Mouse (Mus musculus): Measurements from ENCODE around the gene Cmtm6.
"Not testable (repeated sequence)": the region's sequence is repeated elsewhere in the genome, so short reads cannot be mapped to it uniquely, and the experiment has no call there.

The Cmtm6 gene

DNA sequence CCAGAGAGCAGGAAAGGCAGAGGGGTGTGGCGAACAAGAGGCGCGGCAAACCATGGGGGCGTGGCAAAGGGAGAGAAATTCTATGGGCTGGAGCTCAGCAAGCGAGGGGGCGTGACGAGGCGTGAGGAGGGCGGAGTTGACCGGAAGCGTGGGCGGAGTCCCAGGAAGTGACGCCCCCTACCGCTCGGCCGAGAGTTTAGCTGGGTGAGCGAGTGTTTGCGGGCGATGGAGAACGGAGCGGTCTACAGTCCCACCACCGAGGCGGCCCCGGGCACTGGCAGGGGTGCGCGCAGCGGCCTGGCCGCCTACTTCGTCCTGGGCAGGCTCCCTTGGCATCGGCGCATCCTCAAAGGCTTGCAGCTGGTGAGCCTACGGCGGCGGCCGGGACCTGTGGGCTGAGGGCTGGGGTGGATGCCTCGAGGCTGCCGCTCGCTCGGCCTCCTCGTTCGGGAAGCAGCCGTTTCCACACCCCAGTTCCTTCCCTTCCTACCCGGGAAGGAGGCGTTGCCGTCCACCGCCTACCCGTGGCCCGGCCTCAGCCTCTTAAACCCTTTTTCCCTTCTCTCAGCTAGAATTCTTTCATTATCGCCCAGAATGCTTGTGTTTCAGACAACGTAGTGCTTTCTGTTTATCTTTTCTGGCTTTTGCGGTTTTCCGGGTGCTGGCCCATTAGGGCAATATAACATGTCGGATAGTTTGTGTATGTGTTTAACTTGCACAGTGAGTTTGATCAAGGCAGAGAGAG lies at the start of gene Cmtm6:
TSS of gene Cmtm6 (plus strand) at position 106 of the 745 bp plus-strand sequence.
- peak; percentile 97 to 99 for DNase-seq

DNA sequence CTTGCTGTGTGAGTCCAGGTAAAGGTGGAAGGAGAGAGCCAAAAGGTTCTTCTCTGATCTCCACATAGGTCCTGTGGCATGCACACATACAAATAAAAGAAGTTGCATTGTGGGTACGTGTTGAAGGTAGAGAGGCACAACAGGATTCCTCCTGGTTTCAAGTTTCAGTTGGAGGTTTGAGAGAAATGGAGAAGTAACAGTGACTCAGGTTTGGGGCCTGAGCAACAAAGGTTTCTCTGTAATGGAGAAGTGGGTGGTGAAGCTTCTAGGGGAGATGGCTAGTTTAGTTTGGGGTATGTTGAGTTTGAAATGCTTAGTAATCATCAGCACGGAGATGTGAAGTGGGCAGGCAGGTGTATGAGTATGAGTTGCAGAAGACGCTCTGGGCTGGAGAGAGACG lies 48.7 kb upstream of the Cmtm6 start:
- DNase-seq = no peak

DNA sequence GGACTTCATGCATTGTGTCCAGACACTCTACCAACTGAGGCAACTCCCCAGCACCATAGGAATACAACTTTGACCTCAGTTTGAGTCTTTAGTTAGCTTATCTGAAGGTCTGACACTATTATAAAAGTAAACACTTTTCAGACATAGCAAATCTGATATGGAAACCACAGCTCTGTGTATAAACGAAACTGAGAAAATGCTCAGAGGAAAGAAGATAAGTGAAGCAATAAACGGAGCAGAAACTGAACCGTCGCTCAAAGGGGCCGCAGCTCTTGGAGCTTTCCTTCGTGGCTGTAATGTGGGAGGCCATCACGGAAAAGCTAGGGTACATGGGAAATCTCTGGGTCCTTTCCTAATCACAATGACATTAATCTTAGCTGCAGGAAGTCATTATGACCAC lies 44.7 kb upstream of the Cmtm6 start:
- DNase-seq = no peak

DNA sequence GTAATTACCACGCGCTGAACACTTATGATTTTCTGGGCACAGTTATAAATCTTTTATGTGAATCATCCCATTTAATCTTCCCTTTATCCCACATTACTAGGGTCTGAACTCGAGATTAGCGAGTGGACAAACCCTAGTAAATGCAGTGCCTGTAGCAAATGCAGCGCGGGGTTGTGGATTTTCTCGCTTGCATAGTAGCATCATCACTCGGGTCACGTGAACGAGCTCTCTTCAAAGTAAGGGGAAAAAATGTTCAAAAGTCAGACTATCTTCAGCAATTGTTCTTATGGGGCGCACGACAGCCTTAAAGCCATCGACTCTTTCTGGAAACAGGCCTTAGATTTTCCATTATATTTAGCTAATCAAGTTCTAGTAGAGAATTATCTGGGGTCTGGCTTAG lies 43.3 kb upstream of the Cmtm6 start:
- DNase-seq = no peak

DNA sequence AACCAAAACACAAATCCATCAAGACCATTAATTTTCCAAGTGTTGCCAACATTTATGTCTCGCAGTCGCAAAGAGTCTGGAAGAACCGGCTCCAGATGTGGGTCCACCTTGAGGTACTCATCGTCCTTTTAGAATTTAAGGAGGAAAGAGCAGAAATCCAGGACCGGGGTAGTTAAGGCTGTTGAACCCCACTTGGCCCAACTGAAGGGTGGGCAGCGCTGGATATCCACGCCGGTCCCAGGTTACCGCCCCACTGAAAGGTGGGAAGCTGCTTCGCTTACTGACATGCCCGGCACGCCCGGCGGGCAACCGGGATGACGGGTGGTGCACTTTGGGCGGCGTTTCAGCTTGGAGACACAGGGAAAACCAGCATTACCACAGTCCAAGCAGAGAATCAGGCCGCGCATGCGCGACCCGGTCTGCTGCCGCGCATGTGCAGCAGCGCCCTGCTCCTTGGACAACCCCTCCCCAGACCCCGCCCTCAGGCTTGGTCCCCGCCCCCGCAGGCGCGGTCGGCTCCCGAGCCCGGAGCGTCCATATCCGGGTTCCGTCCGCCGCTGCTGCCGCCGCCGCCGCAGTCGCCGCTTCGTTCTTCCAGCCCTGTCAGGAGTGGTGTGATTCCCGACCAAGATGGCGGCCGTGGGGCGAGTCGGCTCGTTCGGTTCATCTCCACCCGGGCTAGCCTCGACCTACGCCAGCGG lies 42.5 kb upstream of the Cmtm6 start, which contains the start of gene Dync1li1:
TSS of gene Dync1li1 (plus strand) at position 539 of the 701 bp plus-strand sequence.
- DNase-seq = peak; percentile 98

DNA sequence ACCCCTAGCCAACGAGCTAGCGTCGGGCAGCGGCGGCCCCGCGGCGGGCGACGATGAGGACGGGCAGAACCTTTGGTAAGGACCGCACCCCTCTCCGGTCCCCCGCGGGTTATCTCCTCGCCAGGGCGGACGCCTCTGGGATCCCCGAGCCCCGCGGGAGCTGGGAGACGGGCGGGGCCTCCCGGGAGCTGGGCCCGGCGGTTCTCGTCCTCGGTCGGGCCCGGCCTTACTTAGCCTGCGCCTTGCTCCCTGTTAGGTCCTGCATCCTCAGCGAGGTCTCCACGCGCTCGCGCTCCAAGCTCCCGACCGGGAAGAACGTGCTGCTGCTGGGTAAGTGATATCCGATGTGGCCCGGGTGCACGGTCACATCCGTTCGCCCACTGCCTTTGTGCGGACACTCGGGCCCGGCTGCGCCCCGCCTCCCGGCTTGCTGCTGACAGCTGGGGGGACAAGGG lies 41.9 kb upstream of the Cmtm6 start:
- DNase-seq = no peak

DNA sequence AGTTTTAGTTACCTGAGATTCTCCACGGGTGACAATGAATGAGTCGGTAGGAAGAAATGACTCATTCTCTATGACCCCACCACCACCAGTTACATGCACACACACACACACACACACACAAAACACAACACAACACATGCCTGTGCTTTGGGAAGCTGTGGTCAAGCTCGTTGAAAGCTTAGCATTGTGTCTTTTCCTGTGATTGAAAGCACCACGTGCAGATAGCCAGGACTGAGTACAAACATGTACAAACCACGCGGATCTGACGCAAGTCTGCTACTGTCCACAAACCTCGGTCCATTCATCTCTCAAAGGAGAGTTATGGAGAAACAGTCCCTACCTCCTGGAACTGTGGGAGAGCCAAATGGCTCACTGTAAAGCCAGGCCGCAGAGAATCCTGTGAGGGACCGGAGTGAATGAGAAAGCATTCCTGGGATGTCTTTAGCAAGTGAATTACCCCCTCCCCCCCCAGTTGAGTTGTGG lies 40.8 kb upstream of the Cmtm6 start:
- no peak for DNase-seq

DNA sequence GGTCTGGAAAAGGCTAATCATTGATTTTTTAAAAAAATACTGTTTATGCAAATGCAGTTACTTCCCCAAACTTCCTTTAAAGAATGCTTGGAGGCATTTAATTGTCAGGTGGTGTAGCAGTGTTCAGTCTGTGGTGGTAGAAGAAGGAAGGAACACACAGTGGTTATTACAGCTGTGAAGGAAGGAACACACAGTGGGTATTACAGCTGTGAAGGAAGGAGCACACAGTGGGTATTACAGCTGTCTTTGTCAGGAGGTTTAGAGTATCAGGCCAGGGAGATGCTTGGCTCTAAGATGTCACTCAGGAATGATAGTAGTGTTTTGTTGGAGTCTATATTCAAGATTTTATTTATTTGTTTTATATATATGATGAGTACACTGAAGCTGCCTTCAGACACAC lies 39.8 kb upstream of the Cmtm6 start:
- DNase-seq = no peak

DNA sequence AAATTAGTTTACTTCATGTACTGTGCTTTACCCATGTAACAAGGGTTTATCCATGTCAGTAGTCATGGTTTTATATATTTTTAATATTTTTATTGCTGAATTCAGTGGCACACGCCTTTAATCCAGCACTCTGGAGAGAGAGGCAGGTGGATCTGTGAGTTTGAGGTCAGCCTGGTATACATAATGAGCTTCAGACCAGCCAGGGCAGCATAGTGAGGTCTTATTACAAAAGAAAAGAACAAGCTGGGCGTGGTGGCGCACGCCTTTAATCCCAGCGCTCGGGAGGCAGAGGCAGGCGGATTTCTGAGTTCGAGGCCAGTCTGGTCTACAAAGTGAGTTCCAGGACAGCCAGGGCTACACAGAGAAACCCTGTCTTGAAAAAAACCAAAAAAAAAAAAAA lies 35.3 kb upstream of the Cmtm6 start:
- not testable (repeated sequence) for DNase-seq

DNA sequence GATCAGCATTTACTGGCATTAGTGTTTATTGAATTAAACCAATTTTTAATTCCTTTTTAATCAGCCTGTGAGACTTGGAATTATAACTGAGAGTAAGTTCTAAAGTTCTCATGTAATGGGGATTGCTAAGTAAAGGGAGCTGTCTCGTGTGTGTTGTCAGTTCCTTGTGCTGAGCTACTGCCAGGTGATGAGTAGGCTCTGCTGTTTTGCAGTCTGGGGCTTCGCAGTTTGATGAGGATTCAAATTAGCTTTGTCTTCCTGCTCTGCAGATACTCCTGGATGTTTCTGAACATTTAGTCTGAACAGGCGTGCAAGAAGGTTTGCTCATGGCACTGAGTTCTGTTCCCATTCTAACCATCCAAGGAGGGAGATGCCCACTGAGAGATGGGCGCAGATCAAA lies 33.8 kb upstream of the Cmtm6 start:
- DNase-seq = no peak

DNA sequence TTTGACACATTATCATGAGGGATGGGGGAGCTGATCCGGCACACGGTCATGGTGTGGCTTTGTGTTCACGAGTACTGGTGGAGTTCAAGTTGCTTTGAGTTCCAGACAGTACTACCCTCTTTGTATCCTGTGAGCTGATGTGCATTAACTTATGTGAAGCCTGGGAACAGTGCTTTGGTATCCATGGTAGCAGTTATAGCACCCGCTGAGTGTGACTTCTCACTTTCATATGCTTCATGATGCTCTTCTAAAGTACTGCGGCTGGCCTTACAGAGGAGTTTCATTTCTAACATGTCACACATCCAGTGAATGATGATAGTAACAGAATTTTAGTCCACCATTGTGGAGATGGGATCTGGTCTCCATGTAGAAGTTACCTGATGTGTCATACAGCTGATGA lies 33.0 kb upstream of the Cmtm6 start:
- no peak for DNase-seq

DNA sequence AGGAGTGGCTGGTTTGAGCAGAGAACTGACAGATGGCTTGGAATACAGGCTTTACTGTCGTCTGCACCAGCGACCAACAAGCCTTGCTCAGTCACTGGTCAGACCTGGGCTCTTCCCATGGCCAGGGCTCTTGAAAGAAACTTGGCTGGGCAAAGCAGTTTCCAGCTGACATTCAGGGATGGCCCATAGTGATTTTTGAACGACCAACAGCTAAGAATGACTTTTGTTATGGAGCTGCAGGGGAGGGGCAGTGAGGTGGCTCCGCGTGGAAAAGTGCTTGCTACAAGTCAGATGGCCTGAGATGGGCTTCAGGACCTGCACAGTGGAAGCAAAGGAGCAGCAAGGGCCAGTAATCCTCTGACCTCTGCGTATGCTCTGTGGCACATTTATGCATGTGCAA lies 31.7 kb upstream of the Cmtm6 start:
- no peak for DNase-seq

DNA sequence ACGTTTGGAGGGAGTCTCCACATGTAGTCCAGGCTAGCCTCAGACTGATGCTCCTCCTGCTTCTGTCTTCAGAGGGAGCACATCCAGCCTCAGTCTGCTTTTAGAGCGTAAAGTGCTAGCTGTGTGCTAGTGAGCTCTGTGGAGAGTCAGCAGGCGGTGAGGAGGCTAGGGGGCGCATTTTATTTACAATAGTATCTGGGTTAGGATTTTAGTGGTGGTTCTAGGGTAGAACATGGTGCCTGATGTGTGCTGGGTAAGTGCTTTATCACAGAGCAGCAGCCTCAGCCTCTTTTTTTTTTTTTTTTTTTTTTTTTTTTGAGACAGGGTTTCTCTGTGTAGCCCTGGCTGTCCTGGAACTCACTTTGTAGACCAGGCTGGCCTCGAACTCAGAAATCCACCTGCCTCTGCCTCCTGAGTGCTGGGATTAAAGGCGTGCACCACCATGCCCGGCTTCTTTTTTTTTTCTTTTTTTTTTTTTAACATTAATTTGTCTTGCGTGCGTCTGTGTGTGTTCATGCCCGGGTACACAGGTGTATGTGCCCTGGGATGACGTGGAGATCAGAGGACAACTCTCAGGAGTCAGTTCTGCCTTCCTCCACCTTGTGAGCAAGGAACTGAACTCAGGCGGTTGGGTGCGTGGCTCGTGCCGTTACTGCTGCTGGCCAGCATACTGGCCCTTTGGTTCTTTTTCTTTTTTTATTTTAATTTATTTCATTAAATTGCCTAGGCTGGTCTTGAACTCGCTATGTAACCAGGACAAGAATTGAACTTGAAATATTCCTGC lies 30.8 kb upstream of the Cmtm6 start:
- DNase-seq = no peak

DNA sequence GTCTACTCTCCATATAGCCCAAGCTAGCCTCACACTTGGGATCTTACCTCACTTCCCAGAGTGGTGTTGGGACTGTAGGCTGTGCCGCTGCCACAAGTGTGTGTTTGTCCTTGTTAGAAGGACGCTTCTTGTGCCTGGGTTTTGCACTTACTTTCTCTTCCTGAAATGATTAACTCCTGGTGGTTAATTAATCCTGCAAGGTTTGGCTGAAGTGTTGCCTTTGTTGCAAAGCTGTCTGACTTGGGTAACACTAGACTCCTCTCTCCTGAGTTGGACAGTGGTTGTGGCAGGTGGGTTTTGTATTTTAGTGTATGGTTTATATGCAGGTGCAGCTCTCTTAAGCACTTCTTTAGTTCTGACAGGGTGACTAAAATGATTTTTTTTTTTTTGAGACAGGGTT lies 29.9 kb upstream of the Cmtm6 start:
- no peak for DNase-seq

DNA sequence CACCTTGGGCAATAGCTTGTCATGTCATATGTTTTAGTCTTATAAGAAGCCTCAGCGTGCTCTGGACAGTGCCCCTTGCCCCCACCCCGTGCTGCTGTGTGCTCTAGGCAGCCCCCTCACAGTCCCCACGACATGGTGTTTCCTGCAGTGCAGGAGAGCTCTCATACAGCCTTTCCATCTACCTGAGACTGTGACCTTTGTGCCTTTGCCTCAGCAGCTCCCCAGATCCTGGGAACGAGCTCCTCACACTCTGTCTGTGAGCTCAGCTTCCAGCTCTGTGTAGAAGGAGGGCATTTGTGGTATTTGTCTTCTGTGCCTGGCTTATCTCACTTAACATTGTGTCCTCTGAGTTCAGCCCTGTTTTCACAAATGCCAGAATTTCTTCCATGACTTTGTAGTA lies 29.0 kb upstream of the Cmtm6 start:
- DNase-seq = no peak

DNA sequence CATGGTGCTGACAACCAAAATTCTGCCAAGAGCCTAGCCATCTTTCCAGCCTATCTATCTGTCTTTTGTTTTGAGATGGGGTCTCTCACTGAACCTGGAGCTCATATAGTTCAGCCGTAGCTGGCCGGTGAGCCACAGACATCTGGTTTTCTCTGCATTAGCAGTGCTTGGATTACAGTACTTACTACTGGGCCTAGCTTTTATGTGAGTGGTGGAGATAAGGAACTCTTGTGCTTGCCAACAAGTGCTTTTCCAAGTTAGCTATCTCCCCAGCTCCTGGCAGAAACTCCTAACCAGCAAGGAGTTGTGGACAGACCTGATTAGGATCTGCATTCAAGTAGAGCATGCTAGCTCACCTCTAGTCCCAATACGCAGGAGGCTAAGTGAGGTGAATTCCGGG lies 23.1 kb upstream of the Cmtm6 start:
- no peak for DNase-seq

DNA sequence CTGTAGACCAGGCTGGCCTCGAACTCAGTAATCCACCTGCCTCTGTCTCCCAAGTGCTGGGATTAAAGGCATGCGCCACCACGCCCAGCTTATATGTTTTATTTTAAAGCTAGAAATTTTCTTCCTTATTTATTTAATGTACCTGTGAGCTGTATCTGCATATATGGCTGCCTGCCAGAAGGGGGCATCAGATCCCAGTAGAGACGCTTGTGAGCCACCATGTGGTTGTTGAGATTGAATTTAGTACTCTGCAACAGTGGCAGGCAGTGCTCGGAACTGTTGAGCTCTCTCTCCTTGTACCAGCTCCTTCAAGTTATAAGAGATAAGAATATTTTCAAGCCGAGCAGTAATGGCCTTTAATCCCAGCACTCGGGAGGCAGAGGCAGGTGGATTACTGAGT lies 20.6 kb upstream of the Cmtm6 start:
- peak; percentile 30 to 37 for DNase-seq

DNA sequence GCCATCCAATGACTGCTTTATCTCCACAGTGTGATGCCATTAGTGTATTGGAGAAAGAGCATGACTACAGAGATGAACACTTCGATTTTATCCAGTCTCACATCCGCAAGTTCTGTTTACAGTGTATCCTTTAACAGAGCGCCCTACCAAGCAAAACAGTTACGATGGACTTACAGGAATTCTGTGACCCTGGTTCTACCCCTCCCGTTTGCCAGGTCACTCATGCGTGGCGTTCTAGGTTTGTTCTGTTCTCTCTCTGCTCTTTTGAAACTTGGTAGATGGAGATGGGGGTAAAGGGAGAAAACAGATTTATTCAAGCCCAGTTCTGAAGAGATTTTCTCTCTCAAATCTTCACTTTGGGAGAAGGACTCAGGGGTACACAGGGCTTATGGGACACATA lies 17.4 kb upstream of the Cmtm6 start:
- no peak for DNase-seq

DNA sequence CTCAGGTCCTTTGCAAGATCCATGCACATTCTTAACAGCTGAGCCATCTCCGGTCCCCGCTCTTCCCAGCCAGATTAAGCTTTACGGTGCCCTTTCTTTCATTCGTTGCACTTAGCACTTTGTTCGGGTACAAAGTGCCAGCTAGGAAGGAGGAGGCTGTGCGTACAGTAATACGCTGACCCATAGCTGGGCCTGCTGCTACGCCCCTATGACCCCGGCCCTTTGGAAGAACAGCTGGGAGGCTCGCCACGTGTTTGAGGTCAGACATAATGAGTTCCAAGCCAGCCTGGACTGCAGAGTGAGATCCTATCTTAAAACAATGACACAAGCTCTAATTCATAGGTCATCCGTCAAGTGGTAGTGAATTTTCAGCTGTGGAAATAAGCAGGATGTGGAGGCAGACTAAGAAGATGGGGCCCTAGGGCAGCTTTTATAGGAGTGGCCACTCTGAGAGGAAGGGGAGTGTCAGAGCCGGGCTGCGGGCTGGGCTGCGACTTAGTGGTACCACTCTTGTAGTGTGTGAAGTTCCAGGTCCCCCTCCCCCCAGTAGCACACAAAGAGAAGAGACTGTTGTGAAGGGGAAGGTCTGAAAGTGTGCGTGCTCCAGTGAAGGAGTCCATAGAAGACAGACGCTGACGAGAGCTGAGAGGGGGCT lies 14.1 kb upstream of the Cmtm6 start:
- no peak for DNase-seq

DNA sequence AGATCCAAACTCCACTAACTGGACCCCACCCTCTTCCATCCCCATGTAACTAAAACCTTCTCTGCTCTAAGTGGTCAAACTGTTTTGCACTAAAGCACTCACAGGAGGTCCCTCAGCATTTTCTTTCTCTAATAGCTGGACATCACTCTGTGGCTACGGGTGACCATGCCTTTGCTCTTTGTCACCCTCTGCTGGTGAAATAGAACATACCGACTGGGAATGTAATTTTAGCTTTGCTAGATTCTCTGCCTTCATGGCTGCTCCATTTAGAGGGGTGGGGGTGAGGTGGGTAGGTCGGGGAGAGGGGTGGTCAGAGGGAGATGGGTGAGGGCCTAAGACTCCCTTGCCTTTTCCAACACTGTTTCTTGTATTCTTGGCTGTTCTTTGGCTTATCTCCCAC lies 3.6 kb upstream of the Cmtm6 start:
- DNase-seq = no peak

DNA sequence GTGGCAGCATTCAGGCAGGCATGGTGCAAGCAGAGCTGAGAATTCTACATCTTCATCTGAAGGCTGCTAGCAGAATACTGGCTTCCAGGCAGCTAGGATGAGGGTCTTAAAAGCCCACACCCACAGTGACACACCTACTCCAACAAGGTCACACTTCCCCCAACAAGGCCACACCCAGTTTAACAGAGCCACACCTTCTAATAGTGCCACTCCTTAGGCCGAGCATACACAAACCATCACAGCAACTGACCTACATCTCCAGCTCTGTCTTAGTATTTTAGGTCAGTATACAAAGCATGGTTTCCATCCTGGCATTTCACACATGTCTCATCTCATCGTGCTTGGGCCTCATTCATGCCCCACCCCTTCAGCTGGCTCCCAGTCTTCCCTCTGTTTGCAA lies 2.5 kb upstream of the Cmtm6 start:
- not testable (repeated sequence) for DNase-seq

DNA sequence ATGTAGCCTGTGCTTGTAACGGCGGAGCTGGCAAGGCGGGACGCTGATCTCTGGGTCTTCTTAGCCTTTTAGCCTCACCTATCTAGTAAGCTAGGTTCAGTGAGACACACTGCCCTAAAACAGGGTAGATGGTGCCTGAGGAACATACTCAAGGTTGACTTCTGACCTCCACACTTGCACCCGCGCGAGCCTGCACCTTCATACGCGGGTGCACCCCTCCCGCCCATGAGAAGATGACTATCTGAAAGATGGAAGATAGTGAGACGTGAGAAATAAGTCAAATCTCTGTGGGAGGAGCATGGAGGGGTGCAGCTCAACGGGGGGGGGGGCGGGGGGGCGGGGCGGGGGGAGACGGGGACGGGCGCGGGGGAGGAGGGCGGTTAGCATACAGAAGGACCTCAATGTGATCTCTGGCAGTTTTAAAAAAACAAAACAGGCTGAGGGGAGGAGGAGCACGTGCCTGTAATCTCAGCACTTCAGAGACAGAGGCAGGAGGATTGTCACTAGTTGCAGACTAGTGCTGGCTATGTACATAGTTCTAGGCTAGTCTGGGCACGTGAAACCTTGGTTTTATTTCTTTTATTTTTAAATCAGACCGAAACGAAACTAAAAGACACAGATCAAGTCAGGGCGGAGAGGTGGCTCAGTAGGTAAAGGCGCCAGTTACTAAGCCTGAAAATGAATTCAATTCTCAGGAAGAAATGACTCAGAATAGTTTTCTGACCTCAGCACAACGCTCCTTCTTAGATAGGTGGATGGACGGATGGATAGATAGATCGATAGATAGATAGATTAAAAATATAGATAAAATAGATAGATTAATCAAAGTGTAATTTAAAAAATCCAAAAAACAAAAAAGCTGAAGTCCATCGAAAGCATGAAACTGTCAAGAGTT lies 758 bp upstream of the Cmtm6 start:
- DNase-seq = peak; percentile 30 to 47

All from thymus, postnatal 36 days (tissue).